Mouse (Mus musculus): ENCODE data around the gene Tmem106b. TPM values are rescaled to one million over a fixed set of nuclear protein-coding genes. Genes with fewer than 3 reads are reported as not detected.

Gene Tmem106b
- 35.0 and 37.7 TPM in 2 replicates for polyA plus RNA-seq (2015; fragmentation: Nextera tagmentation; extraction: Ambion mirVana)

DNA sequence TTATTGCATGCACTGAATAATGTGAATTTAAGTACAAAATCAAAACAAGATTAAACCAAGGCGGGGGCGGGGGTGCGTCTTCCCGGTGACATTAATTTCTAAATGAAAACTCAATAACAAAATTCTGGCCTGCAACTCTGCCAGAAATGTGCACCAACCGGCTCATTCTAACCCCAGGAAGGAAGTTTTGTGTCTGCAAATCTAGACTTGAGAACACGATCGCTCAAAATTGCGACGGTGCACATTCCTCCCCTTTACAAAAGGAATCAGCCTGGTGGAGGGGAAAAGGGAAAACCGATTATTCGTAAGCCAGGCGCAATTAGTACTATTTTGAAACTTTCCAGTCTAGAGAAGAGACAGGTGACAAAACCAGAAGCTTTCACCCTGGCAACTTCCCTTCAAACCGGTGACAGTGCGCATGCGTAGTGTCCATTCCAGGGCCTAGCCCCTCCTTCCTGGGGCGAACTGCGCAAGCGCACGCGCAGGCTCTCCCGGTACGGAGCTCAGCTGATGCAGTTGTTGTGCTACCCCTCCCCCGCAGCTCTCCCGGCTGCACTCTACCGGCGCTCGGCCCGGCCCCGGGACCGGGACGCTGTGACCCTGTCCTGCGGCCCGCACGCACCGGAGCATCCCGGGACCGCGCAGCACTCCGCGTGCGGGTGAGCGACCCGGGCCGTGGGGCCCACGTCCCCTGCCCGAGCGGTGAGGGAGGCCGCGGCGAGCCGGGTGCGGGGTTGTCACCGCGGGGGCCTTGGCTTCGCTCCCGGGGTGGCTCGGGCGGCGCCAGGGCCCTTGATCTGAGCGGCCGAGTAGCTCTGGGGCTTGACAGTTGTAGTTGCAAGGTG, at the start of gene Tmem106b:
Tmem106b (plus strand) TSS at position 458 of the 845 bp plus-strand sequence.
- Histone ChIP-seq H3K4me1 (replicated peaks) (peaks cover 9% of the 10 kb centered on the region), H3K9ac (peak within 1 kb of the TSS; percentile 96), H3K27ac (peak within 1 kb of the TSS; percentile 85), H3K27me3 (no peaks in the 10 kb centered on the region), H3K4me2 (peak within 1 kb of the TSS; percentile 72), H3K4me3 (peak within 1 kb of the TSS; percentile 96), H3K9me3 (no peaks in the 10 kb centered on the region), H3K36me3 (peaks cover 26% of the 10 kb centered on the region)
- 3% methylated on average over 61 of the region's 61 CpGs for WGBS
- ATAC-seq (ENCODE audit: low FRiP score): peak; percentile 100

DNA sequence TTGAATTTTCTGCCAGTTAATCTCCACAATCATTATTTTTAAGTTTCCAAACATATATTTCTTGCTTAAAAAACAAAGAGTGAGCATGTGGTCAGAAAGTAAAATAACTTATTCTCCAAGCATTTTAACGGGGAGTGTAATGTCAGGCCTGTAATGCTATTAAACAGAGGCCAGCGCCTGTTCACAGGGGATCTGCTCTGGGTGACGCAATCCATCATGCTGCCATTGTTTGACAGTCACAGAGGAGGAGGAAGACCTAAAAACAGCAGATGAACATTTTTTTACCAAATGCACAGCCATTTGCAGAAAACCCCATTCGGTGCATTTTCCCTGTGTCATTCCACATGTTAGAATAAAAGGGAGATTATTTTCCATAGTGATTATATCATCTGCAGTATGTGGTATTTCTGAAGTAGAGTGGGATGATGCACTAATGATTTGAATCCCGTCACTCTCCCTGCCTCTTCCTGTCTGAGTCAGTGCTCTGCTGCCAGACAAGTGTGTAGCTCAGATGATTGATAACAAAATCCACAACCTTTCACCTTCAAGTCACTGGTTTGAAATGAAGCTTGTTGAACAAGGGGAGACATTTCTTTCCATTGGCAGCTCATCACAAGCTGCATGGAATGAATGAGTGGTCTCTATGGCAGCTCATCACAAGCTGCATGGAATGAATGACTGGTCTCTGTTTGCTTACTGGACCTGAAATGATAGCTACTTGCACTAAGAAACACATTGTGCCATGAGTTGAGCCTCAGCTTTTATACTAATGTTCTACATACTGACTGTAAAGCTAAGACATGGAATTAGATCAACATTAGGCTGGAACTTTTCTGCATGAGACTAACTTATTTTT, 48.1 kb upstream of the Tmem106b start:
- no peak overlapping the region for H3K4me2 ChIP-seq
- no peak overlapping the region for H3K4me3 ChIP-seq
- peaks cover 5% of the 10 kb centered on the region for H3K4me1 ChIP-seq (replicated peaks)
- H3K27ac ChIP-seq: no peak overlapping the region
- 26% methylated on average over 5 of the region's 5 CpGs for WGBS
- H3K36me3 ChIP-seq: no peaks in the 10 kb centered on the region
- no peak overlapping the region for H3K9ac ChIP-seq
- no peaks in the 10 kb centered on the region for H3K27me3 ChIP-seq
- no peaks in the 10 kb centered on the region for H3K9me3 ChIP-seq
- peak; percentile 65; the same call in 1 of the 2 replicates for ATAC-seq (ENCODE audit: low FRiP score)

DNA sequence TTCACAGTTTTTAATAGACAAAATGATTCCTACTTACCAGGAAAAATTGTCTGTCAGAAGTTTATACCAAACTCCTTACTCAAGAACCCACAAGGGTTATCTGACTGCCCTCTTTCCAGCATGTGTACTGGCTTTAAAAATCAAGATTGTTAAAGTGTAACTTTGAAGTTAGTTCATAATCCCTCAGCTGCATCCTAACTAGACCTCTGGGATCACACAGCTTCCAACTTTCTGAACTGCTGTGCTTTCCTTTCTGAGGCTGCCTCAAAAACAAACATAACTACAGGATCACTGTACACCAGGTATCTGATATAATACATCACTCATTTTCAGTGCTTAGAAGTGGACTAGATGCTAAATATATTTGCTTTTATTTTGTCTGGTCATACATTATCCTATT, 39.0 kb upstream of the Tmem106b start:
- no peaks in the 10 kb centered on the region for H3K4me1 ChIP-seq (replicated peaks)
- H3K4me2 ChIP-seq: no peak overlapping the region
- H3K27ac ChIP-seq: no peak overlapping the region
- H3K9me3 ChIP-seq: no peaks in the 10 kb centered on the region
- H3K27me3 ChIP-seq: no peaks in the 10 kb centered on the region
- no peak overlapping the region for H3K4me3 ChIP-seq
- no peaks in the 10 kb centered on the region for H3K36me3 ChIP-seq
- no peak for ATAC-seq (ENCODE audit: low FRiP score)
- no peak overlapping the region for H3K9ac ChIP-seq

GRCm38 (mm10) chr6:13030961-13031360, 38.6 kb upstream of the Tmem106b start:
- ATAC-seq (ENCODE audit: low FRiP score): peak; percentile 74; the same call in 1 of the 2 replicates
- Histone ChIP-seq H3K36me3 (no peaks in the 10 kb centered on the region), H3K27ac (no peak overlapping the region), H3K4me3 (no peak overlapping the region), H3K9ac (no peak overlapping the region), H3K4me1 (replicated peaks) (no peaks in the 10 kb centered on the region), H3K9me3 (no peaks in the 10 kb centered on the region), H3K4me2 (no peak overlapping the region), H3K27me3 (no peaks in the 10 kb centered on the region)
- 31% methylated on average over 1 of the region's 1 CpGs for WGBS

- no peaks in the 10 kb centered on the region for H3K9me3 ChIP-seq
- no peak overlapping the region for H3K4me2 ChIP-seq
- 88% methylated on average over 4 of the region's 4 CpGs for WGBS
- H3K36me3 ChIP-seq: no peaks in the 10 kb centered on the region
- no peaks in the 10 kb centered on the region for H3K27me3 ChIP-seq
- no peak overlapping the region for H3K4me3 ChIP-seq
- H3K9ac ChIP-seq: no peak overlapping the region
- no peaks in the 10 kb centered on the region for H3K4me1 ChIP-seq (replicated peaks)
- no peak for ATAC-seq (ENCODE audit: low FRiP score)
- H3K27ac ChIP-seq: no peak overlapping the region
Observed at GRCm38 (mm10) chr6:13052408-13053200, 17.0 kb upstream of the Tmem106b start.

GRCm38 (mm10) chr6:13061276-13062039, 8.1 kb upstream of the Tmem106b start:
- Histone ChIP-seq H3K9ac (no peak overlapping the region), H3K4me3 (no peak overlapping the region), H3K9me3 (no peaks in the 10 kb centered on the region), H3K4me1 (replicated peaks) (no peaks in the 10 kb centered on the region), H3K27ac (no peak overlapping the region), H3K27me3 (no peaks in the 10 kb centered on the region), H3K36me3 (no peaks in the 10 kb centered on the region), H3K4me2 (no peak overlapping the region)
- ATAC-seq (ENCODE audit: low FRiP score): no peak

DNA sequence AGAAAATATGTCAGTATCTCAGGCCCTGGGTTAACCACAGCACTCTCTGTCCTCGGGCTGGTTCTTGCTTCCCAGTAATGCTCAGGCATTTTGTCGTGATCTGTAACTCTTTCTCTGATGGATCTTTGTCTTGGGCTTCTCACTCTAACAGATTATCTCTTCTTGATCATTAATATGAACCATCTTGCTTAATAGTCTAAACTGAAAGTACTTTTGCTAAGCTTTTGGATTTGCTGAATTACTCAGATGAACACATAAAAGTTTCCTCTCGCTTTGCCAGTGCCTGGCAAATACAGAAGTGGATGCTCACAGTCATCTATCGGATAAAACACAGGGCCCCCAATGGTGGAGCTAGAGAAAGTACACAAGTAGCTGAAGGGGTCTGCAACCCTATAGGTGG, 7.5 kb upstream of the Tmem106b start:
- Histone ChIP-seq H3K27me3 (no peaks in the 10 kb centered on the region), H3K9ac (no peak overlapping the region), H3K4me1 (replicated peaks) (no peaks in the 10 kb centered on the region), H3K27ac (no peak overlapping the region), H3K36me3 (no peaks in the 10 kb centered on the region), H3K4me2 (no peak overlapping the region), H3K4me3 (no peak overlapping the region), H3K9me3 (no peaks in the 10 kb centered on the region)
- no peak for ATAC-seq (ENCODE audit: low FRiP score)
- 84% methylated on average over 4 of the region's 4 CpGs for WGBS

- Histone ChIP-seq H3K4me3 (no peak overlapping the region), H3K27me3 (no peaks in the 10 kb centered on the region), H3K4me2 (no peak overlapping the region), H3K27ac (no peak overlapping the region), H3K9me3 (no peaks in the 10 kb centered on the region), H3K36me3 (no peaks in the 10 kb centered on the region), H3K9ac (no peak overlapping the region), H3K4me1 (replicated peaks) (no peaks in the 10 kb centered on the region)
- WGBS: 80% methylated on average over 2 of the region's 2 CpGs
- no peak for ATAC-seq (ENCODE audit: low FRiP score)
Observed at GRCm38 (mm10) chr6:13062691-13063255, 6.8 kb upstream of the Tmem106b start.

- peak overlapping the region; percentile 72 for H3K4me2 ChIP-seq
- ATAC-seq (ENCODE audit: low FRiP score): no peak
- peak overlapping the region; percentile 96 for H3K9ac ChIP-seq
- no peaks in the 10 kb centered on the region for H3K9me3 ChIP-seq
- peak overlapping the region; percentile 96 for H3K4me3 ChIP-seq
- WGBS: 2% methylated on average over 11 of the region's 11 CpGs
- no peaks in the 10 kb centered on the region for H3K27me3 ChIP-seq
- peaks cover 30% of the 10 kb centered on the region for H3K36me3 ChIP-seq
- peak overlapping the region; percentile 85 for H3K27ac ChIP-seq
- H3K4me1 ChIP-seq (replicated peaks): peaks cover 9% of the 10 kb centered on the region
Observed at GRCm38 (mm10) chr6:13070147-13070425, 527 bp downstream of the Tmem106b start.

DNA sequence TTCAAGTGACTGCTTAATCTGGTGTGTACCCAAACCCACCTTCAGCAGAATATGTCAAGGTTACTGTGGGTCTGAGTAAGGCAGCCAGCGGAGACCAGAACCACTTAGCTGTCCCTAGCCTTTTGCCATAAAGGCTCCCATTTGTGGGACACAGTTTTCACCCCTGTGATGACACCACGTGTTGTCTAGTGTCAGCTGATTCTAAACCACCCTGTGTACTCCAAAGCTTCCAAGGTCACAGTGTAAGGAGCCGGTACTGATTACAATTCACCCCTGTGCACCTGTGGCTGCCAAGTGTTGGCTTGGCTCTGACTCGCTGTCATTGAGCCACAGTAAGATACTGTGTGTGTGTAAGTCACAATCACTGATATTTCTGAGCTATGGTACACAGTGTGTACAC, 926 bp downstream of the Tmem106b start:
- peak overlapping the region; percentile 72 for H3K4me2 ChIP-seq
- peak; percentile 47 for ATAC-seq (ENCODE audit: low FRiP score)
- no peaks in the 10 kb centered on the region for H3K27me3 ChIP-seq
- H3K36me3 ChIP-seq: peaks cover 33% of the 10 kb centered on the region
- peak overlapping the region; percentile 96 for H3K4me3 ChIP-seq
- WGBS: 53% methylated on average over 4 of the region's 4 CpGs
- no peak overlapping the region for H3K27ac ChIP-seq
- H3K9ac ChIP-seq: peak overlapping the region; percentile 96
- H3K4me1 ChIP-seq (replicated peaks): peaks cover 9% of the 10 kb centered on the region
- no peaks in the 10 kb centered on the region for H3K9me3 ChIP-seq

DNA sequence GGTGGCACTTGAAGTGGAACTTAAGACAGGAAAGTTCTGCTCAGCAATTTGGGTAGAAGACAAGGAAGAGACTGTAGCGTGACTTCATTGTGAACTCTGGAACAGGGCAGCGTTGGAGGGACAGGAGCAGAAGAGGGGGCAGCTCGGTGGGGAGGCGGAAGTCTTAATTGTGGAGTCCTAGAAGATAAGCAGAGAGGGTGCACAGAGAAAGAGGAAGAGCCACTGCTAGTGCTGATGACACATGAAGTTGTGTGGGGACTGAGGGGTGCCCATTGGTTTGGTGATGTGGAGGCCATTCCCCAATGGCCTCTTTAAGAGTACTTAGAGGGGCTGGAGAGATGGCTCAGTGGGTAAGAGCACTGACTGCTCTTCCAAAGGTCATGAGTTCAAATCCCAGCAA, 3.5 kb downstream of the Tmem106b start:
- peaks cover 54% of the 10 kb centered on the region for H3K36me3 ChIP-seq
- no peak for ATAC-seq (ENCODE audit: low FRiP score)

More for the DNA sequence above, 3.5 kb downstream of the Tmem106b start:
- H3K27ac ChIP-seq: no peak overlapping the region
- no peak overlapping the region for H3K4me3 ChIP-seq
- H3K9ac ChIP-seq: no peak overlapping the region
- 97% methylated on average over 4 of the region's 4 CpGs for WGBS
- no peaks in the 10 kb centered on the region for H3K27me3 ChIP-seq
- no peak overlapping the region for H3K4me2 ChIP-seq
- peaks cover 9% of the 10 kb centered on the region for H3K4me1 ChIP-seq (replicated peaks)
- no peaks in the 10 kb centered on the region for H3K9me3 ChIP-seq
